Mouse (Mus musculus) spleen, postnatal 4 days (tissue): Measurements from ENCODE around the gene Col20a1.

ENCODE experiments used
- DNase-seq, 2 experiments: peaks; one replicate each; pipeline ENCODE4 v3.0.0; 2022; ENCODE audit warnings: low spot score in 2 of 2

Col20a1 gene

DNA sequence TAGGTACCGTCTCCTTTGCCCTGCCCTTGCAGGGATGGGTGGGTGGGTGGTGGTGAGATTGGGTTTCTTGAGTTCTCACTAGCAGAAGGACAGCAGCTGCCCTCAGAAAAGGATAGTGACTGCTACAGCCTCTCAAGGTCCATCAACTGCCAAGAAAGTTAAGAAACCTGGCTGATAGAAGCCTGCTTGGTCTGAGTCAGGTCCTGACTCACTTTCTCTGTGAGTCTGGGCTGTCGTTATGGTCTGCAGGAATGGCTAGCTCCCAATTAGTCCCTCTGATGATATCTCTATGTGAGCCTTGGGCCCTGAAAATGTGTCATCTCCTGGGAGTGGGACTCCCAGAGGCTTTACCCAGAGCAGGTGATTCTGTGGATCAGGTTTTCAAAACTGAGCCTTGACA lies 8.0 kb downstream of the Col20a1 start:
- no peak for DNase-seq

DNA sequence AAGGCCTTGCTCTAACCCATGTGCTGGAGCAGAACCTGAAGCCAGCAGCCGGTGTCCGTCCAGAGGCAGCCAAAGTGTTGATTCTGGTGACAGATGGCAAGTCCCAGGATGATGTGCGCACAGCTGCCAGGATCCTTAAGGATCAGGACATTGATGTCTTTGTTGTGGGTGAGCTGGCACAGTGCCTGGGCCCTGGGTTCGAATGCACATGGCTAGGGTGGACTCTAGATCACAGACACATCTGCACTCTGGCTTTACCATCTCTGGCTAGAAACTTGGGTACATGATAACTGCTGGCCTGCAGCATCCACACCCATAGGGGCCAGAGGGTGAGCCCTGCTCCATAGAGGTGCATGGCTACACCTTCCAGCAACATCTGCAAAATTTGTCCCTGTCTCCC lies 9.1 kb downstream of the Col20a1 start:
- DNase-seq, result no peak

DNA sequence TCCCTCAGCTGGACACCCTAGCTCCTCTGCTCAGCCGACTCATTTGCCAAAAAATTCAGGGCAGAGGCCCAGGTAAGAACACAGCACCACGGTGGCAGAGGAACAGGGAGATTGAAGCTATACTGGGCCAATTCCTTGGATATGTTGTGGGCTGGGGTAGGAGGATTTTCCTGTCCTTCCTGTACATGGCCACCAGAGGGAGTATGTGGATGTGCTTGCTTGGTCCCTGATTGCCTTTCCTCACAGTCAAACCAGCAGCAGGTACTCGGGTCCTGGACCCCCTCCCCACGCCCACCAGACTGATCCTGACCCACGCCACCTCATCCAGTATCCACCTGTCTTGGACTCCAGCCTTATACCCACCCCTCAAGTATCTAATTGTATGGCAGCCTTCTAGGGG lies 10.1 kb downstream of the Col20a1 start:
- no peak for DNase-seq

- no peak for DNase-seq
Measured at GRCm38 (mm10) chr2:180996905-180997304, 10.6 kb downstream of the Col20a1 start.

DNA sequence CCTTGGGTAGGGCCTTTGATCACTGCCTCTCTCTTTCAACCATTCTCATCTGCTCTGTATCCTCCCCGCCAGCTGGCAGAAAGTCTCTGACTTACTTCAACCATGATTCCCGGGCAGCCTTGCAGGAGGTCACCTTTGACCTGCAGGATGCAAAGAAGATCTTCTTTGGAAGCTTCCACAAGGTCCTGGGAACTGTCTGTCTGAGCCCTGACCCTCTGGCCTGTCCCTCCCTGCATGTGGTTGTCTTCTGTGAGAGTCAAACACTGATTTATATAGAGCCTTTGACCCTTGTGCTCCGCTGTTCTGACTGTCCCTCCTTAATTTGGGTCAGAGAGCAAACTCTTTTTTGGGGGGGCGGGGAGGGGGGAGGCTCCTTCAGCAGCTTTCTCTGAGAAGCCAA lies 20.7 kb downstream of the Col20a1 start:
- no peak for DNase-seq

- DNase-seq, result no peak
Measured at GRCm38 (mm10) chr2:181008339-181008738, 22.0 kb downstream of the Col20a1 start.

DNA sequence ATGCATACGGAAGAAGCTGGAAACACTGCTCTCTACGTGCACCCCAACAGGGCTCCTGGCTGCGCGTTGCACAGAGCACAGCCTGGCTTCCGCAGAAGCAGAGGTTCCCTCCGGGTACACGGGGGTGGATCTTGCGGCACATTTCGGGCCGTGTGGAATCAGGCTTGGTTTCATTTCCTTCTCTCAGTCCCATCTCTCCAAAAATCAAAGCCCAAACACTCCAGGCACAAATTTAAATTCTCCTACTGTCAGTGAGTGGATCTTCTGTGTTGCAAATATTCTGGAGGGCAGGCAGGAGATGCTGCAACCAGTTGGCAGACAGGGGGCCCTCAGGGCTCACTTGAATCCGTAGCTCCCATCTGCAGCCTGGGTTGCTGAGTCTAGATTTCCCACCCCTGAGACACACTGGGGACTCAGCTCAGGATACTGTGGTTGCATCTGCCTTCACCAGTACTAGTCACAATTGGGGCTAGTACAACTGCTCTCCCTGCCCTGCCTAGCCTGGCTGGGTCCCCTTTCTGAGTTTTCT lies 45.1 kb downstream of the Col20a1 start:
- DNase-seq, result no peak

GRCm38 (mm10) chr2:181032407-181032806 lies 46.1 kb downstream of the Col20a1 start:
- no peak for DNase-seq

DNA sequence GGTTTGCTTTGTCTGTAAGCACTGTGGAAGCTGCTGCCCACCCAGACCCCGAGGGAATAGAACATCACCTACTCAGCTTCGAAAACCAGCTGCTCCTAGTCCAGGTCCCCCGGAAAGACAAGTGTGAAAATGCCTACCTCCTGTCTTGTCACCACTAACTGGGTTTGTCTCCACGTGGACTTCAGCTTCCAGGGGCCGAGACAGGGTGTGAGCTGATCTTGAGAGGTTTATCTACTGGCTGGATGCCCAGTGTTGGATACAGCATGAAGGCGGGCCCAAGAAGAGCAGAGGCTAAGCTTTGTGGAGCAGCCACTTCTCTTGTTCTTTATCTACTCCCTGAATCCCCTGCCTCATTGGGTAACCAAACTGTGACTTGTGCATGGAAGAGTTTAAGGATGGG lies 47.0 kb downstream of the Col20a1 start:
- DNase-seq, result no peak

GRCm38 (mm10) chr2:181035186-181035585 lies 48.9 kb downstream of the Col20a1 start:
- DNase-seq, result no peak

DNA sequence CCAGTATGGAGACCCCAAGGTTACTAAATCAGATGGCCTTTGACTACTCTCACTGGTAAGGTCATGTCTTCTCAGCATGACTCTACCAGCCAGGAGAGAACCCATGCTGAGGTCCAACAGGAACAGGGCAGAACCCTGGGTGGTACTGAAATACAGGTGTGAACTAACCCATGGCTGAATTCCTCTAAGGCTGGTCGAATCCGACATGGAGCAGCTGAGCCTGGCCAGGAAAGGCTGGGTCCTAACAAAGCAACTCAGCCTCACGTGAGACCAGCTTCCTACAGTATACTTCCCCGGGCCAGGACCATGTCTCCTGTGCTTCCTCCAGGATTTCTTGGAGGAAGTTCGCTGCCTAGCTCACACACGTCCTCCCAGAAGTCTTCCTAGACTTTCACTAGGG lies 50.2 kb downstream of the Col20a1 start:
- no peak for DNase-seq

- DNase-seq, result no peak
Measured at GRCm38 (mm10) chr2:181038644-181039355, 52.5 kb downstream of the Col20a1 start.

- no peak for DNase-seq
Measured at GRCm38 (mm10) chr2:181039356-181039680, 53.0 kb downstream of the Col20a1 start.

- DNase-seq, result no peak
Measured at GRCm38 (mm10) chr2:181041941-181042340, 55.6 kb downstream of the Col20a1 start.

DNA sequence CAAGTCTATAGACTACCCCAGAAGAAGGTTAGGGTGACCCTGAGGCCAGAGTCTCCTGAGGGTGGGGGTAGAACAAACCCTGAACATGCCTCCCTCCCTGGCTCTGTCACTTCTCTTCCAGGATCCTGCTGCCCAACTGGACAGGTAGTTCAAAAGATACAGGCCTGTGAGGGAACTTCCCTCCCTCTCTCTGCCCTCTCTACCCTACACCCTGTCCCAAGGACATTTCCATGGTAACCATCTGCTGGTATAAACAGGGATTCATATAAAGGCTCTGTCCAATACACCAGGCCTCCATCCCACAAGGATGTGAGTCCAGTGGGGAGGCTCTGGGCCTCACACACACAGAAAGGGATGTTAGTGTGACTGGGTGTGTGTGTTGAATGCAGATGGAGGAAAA lies 56.0 kb downstream of the Col20a1 start:
- no peak for DNase-seq

DNA sequence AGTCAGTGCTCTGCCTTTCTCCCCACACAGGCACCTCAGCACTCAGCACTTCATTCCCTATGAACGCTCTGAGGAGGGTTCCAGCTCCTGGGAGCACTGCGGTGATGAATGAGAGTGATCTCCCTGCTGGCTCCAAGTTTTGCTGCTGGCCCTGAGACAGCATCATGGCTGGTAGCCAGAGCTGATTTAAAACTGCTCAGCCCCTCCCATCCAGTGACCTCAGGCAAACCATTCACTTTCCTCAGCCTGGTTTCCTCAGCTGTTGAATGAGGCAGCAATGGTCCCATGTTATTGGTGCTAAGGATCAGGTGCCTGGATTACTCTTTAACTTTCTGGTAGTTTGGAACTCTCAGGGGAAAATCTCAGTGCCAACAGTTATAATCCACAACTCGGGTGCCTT lies 57.1 kb downstream of the Col20a1 start, which contains the start of gene Chrna4:
Chrna4 (minus strand) TSS at position 110 of the 400 bp plus-strand sequence.
- no peak for DNase-seq

- DNase-seq, result no peak
Measured at GRCm38 (mm10) chr2:181044001-181044400, 57.7 kb downstream of the Col20a1 start.

- DNase-seq, result no peak
Measured at GRCm38 (mm10) chr2:181048252-181048945, 62.1 kb downstream of the Col20a1 start.

DNA sequence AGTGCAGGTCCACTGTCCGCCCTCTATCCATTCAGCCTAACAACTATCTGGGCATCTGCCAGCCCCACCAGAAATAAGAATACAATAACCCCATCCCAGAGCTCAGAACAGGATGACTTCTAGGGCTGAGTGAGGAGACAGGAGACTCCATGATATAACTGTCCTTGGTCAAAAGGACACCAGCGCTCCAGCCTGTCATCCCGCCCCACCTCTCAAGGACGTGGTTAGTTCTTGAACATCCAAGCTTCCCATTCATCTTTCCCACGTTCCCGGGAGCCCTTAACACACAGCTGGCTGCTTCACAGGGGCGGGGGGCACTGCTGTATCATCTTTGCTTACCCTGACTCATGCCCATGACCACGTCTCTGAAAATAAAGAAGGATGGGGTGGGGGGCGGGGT lies 62.7 kb downstream of the Col20a1 start:
- no peak for DNase-seq

DNA sequence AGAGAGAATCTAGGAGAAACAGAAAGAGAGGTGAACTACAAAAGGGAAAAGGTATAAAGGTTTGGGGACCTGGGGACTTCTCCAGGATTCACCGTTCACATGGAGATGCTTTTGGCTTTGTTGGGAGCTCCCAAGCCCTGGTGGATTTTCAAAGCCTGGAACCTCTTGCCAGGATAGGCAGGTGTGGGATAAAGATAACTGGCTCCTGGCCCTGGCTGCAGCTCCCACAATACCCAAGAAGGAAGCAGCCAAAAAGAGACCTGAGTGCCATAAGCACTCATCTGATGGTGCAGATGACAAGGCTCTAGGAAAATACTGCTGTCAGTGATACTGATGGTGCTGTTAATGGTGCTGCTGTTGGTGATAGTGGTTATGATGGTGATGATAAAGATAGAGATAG lies 65.8 kb downstream of the Col20a1 start:
- DNase-seq, result no peak

DNA sequence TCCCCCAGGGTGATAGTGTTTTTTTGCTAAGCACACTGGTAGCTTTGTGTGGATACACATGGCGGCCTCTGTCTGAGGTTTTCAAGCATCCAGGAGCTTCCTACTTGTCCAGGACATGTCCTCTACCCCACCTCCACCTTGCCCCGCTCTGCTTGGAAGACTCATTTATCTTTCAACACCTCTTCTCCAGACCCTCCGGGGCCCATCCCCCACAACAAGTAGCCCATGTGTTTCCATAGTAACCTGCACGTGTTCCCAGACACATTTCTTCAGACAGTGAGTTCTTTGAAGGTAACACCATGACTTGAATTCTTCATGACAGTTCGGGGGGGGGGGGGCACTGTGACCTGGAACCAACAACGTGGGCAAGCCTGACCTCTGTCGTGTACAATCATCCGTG lies 71.0 kb downstream of the Col20a1 start:
- DNase-seq, result no peak

DNA sequence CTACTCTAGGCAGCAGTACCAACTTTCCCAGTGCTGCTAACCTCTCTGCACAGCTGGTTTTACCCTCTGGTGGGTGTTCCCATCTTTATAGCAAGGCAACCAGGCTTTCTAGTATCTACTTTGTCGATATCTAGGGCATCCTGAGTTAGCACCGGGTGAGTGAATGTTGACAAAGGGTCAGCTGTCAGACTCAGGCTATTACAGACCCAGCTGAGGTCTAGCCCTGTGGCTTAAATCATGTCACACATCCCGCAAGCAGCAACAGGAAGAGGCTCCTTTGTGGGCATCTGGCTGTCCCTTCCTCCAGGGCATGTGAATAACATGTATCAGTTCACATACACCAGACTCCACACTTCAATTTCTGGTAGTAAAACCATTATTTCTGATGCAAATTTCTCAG lies 71.9 kb downstream of the Col20a1 start:
- DNase-seq, result no peak

DNA sequence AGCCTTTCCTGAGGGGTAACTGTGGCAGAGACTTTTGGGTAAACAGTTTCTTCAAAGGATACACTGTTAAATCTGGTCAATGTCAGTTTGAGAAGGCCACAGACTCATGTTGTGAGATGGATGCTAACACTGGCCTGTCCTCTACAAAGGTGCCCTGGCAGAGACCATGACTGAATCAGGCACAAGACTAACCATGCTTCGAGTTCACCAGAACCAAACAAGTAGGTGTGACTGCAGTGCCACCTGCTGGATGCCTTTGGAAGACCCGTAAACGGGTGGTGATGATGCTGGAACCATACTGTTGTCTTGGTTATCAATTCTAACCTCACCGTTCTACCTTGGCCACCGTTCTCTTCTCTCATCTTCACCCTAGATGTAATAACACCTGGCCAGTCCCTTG lies 73.8 kb downstream of the Col20a1 start:
- peak; percentile 40 to 81 for DNase-seq
